Mouse (Mus musculus): ENCODE measurements at regions not wholly inside any gene's neighbourhood (a gene's known extent, or its start where the extent isn't known, plus 50 kb on each side); places are given as distances from the start of the nearest gene placed in this dataset.

DNA sequence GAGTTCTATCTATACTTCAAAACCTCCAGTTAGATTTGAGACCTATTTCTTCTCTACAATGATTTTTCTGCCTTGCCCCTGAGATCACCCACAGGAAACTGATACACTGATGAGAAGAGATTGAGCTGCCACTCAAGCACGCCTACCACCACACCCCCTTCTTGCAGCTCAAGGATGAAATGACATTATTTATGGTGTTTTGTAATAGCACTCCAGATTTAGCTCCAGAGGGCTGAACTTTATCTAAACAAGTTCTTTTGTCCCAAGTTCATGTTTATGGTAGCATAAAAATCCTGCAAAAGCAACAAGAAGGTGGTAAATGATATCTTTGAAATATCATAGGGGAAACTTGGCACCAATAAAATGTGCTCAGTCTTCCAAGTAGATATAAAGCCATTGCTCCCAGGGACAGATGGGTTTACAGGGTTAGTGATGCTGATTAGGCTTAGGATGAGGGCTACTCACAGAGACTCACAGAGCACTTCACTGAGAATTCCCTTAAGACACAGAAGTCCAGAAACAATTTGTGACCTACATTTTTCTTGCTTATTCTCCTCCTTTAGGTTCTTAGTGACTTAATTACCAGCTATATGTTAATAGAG is 538.4 kb upstream of the Sema6d start:
- no peak overlapping the region for H3K4me3 ChIP-seq (ENCODE audit: low read depth, low read length)
- H3K27me3 ChIP-seq (ENCODE audit: control insufficient read depth, insufficient read depth, low read length): no peaks in the 10 kb centered on the region
- no peaks in the 10 kb centered on the region for H3K9me3 ChIP-seq (ENCODE audit: control insufficient read depth, low read length)
- no peak overlapping the region for H3K9ac ChIP-seq (ENCODE audit: low read length)
- no peaks in the 10 kb centered on the region for H3K36me3 ChIP-seq (ENCODE audit: control insufficient read depth, insufficient read depth, low read length)
- DNase-seq (ENCODE audit: low spot score) (no peak), ATAC-seq (ENCODE audit: insufficient read depth, low FRiP score, low TSS enrichment) (no peak)
- no peak overlapping the region for H3K27ac ChIP-seq (ENCODE audit: low read depth, low read length)
- H3K4me2 ChIP-seq (ENCODE audit: low read depth): no peak overlapping the region
- WGBS: 73% methylated on average over 1 of the region's 1 CpGs
- no peaks in the 10 kb centered on the region for H3K4me1 ChIP-seq (ENCODE audit: control insufficient read depth, insufficient read depth, low read length)

GRCm38 (mm10) chr2:123558123-123558650 is 531.6 kb upstream of the Sema6d start:
- ATAC-seq (ENCODE audit: insufficient read depth, low FRiP score, low TSS enrichment) (peak; percentile 39), DNase-seq (ENCODE audit: low spot score) (peak; percentile 19)
- Histone ChIP-seq H3K4me3 (ENCODE audit: low read depth, low read length) (no peak overlapping the region), H3K9me3 (ENCODE audit: control insufficient read depth, low read length) (no peaks in the 10 kb centered on the region), H3K9ac (ENCODE audit: low read length) (no peak overlapping the region), H3K27me3 (ENCODE audit: control insufficient read depth, insufficient read depth, low read length) (no peaks in the 10 kb centered on the region), H3K27ac (ENCODE audit: low read depth, low read length) (no peak overlapping the region), H3K4me1 (ENCODE audit: control insufficient read depth, insufficient read depth, low read length) (no peaks in the 10 kb centered on the region), H3K4me2 (ENCODE audit: low read depth) (no peak overlapping the region), H3K36me3 (ENCODE audit: control insufficient read depth, insufficient read depth, low read length) (no peaks in the 10 kb centered on the region)
